Mouse (Mus musculus) embryonic fibroblast, embryonic 13.5 days (primary cell): ENCODE data around the gene Dnah2.

Experiments used
- CTCF ChIP-seq: IDR thresholded peaks from 2 replicates; pipeline ENCODE4 v1.5.1; 2011; ENCODE audit warnings: mild to moderate bottlenecking, control low read depth, low read length, moderate library complexity, borderline replicate concordance; ENCODE audit not compliant: insufficient read depth
- POLR2A ChIP-seq: IDR thresholded peaks from 2 replicates; pipeline ENCODE4 v1.6.1; 2011; ENCODE audit warnings: low read depth, mild to moderate bottlenecking, control low read depth, low read length, moderate library complexity

- TF ChIP-seq POLR2A (no peak), CTCF (no peak)
These were observed 47.4 kb downstream of the Dnah2 start for GRCm38 (mm10) chr11:69501555-69501954.
